Mouse (Mus musculus) small intestine, adult 2 months (tissue): ENCODE measurements around the gene Mb. TPM values are rescaled to one million over a fixed set of nuclear protein-coding genes. Genes with fewer than 3 reads are reported as not detected.
A peak's percentile ranks its signal among the peaks of the same experiment; 100 is the strongest.

Source experiments
- H3K27ac ChIP-seq: fragments of 200-500 bp; 2 replicates; pipeline ENCODE4 v1.5.1; 2012; ENCODE audit warnings: low read depth, low read length, control low read depth, inconsistent platforms; ENCODE audit not compliant: insufficient read depth
- H3K27me3 ChIP-seq: fragments of 200-500 bp; 2 replicates; pipeline ENCODE4 v1.6.1; 2012; ENCODE audit warnings: mild to moderate bottlenecking, moderate library complexity, low read length, inconsistent platforms; ENCODE audit not compliant: control insufficient read depth, insufficient read depth
- H3K36me3 ChIP-seq: fragments of 200-500 bp; 2 replicates; pipeline ENCODE4 v1.6.1; 2012; ENCODE audit warnings: mild to moderate bottlenecking, low read length, control low read depth, inconsistent platforms; ENCODE audit not compliant: control insufficient read depth, insufficient read depth
- H3K4me1 ChIP-seq: fragments of 200-500 bp; 2 replicates; pipeline ENCODE4 v1.6.1; 2012; ENCODE audit warnings: low read length, inconsistent platforms, mixed read lengths; ENCODE audit not compliant: control insufficient read depth, insufficient read depth, insufficient read length
- H3K4me3 ChIP-seq: fragments of 200-500 bp; 2 replicates; pipeline ENCODE4 v1.5.1; 2012; ENCODE audit warnings: low read depth, mild to moderate bottlenecking, control low read depth, inconsistent platforms, low read length, moderate library complexity
- CTCF ChIP-seq: fragments of 200-500 bp; IDR thresholded peaks from 2 replicates; pipeline ENCODE4 v1.5.1; 2012; ENCODE audit warnings: low read depth, mild to moderate bottlenecking, control low read depth, inconsistent platforms, low read length, moderate library complexity, mixed read lengths; ENCODE audit not compliant: insufficient replicate concordance, insufficient read length; ENCODE audit errors: extremely low read depth
- POLR2A ChIP-seq: fragments of 200-500 bp; IDR thresholded peaks from 2 replicates; pipeline ENCODE4 v1.6.1; 2012; ENCODE audit warnings: low read depth, mild to moderate bottlenecking, control low read depth, inconsistent platforms, low read length, moderate library complexity
- WGBS: fragments of 180-500 bp; shearing (Covaris S2); methylation state at CpG from one replicate; pipeline ENCODE4 v1.1.7; 2018; 5-methylcytosine and 5-hydroxymethylcytosine counted together
- polyA plus RNA-seq: library from polyadenylated mRNA; depleted of rRNA; stranded (reverse); fragments of >200 nt; gene quantifications from 2 replicates; pipeline ENCODE4 v1.2.3, GENCODE M21; 2012

The Mb gene
- polyA plus RNA-seq, 1 experiment = not detected

GRCm38 (mm10) chr15:77027117-77027516 lies 23.4 kb downstream of the Mb start:
- WGBS = 79% methylated on average over 3 of the region's 3 CpGs
- H3K27me3 ChIP-seq = no peaks in the 10 kb centered on the region
- H3K4me3 ChIP-seq = no peak overlapping the region
- H3K27ac ChIP-seq = no peak overlapping the region
- no peaks in the 10 kb centered on the region for H3K36me3 ChIP-seq
- no peak for TF ChIP-seq POLR2A
- TF ChIP-seq CTCF = no peak
- H3K4me1 ChIP-seq = no peaks in the 10 kb centered on the region

- Histone ChIP-seq H3K27ac (no peak overlapping the region), H3K4me3 (no peak overlapping the region), H3K36me3 (no peaks in the 10 kb centered on the region), H3K27me3 (no peaks in the 10 kb centered on the region), H3K4me1 (no peaks in the 10 kb centered on the region)
- 63% methylated on average over 5 of the region's 5 CpGs for WGBS
- TF ChIP-seq CTCF = no peak
- no peak for TF ChIP-seq POLR2A
Observed at GRCm38 (mm10) chr15:77025884-77026583, 24.4 kb downstream of the Mb start.

GRCm38 (mm10) chr15:77022401-77022957 lies 28.0 kb downstream of the Mb start:
- H3K36me3 ChIP-seq = no peaks in the 10 kb centered on the region
- 44% methylated on average over 5 of the region's 5 CpGs for WGBS
- TF ChIP-seq CTCF = no peak
- TF ChIP-seq POLR2A = no peak
- no peak overlapping the region for H3K4me3 ChIP-seq
- no peaks in the 10 kb centered on the region for H3K27me3 ChIP-seq
- no peak overlapping the region for H3K27ac ChIP-seq
- no peaks in the 10 kb centered on the region for H3K4me1 ChIP-seq

- WGBS = 91% methylated on average over 4 of the region's 4 CpGs
- Histone ChIP-seq H3K4me3 (no peak overlapping the region), H3K27ac (no peak overlapping the region), H3K27me3 (no peaks in the 10 kb centered on the region), H3K4me1 (no peaks in the 10 kb centered on the region), H3K36me3 (no peaks in the 10 kb centered on the region)
- TF ChIP-seq POLR2A (no peak), CTCF (no peak)
Observed at GRCm38 (mm10) chr15:77021851-77022250, 28.6 kb downstream of the Mb start.

GRCm38 (mm10) chr15:77021056-77021455 lies 29.4 kb downstream of the Mb start:
- WGBS = 90% methylated on average over 3 of the region's 3 CpGs
- no peaks in the 10 kb centered on the region for H3K4me1 ChIP-seq
- no peaks in the 10 kb centered on the region for H3K36me3 ChIP-seq
- no peaks in the 10 kb centered on the region for H3K27me3 ChIP-seq
- H3K27ac ChIP-seq = no peak overlapping the region
- no peak for TF ChIP-seq CTCF
- TF ChIP-seq POLR2A = no peak
- no peak overlapping the region for H3K4me3 ChIP-seq

- WGBS = 81% methylated on average over 4 of the region's 4 CpGs
- H3K27me3 ChIP-seq = no peaks in the 10 kb centered on the region
- no peaks in the 10 kb centered on the region for H3K36me3 ChIP-seq
- H3K4me1 ChIP-seq = no peaks in the 10 kb centered on the region
- no peak overlapping the region for H3K27ac ChIP-seq
- no peak for TF ChIP-seq POLR2A
- TF ChIP-seq CTCF = no peak
- H3K4me3 ChIP-seq = no peak overlapping the region
Observed at GRCm38 (mm10) chr15:77020136-77020535, 30.3 kb downstream of the Mb start.

- Histone ChIP-seq H3K27me3 (no peaks in the 10 kb centered on the region), H3K4me1 (no peaks in the 10 kb centered on the region), H3K4me3 (no peak overlapping the region), H3K27ac (no peak overlapping the region), H3K36me3 (no peaks in the 10 kb centered on the region)
- 64% methylated on average over 7 of the region's 7 CpGs for WGBS
- TF ChIP-seq CTCF = no peak
- no peak for TF ChIP-seq POLR2A
Observed at GRCm38 (mm10) chr15:77019533-77019932, 30.9 kb downstream of the Mb start.

- no peaks in the 10 kb centered on the region for H3K36me3 ChIP-seq
- no peak overlapping the region for H3K27ac ChIP-seq
- TF ChIP-seq POLR2A (no peak), CTCF (peak; percentile 35; the same call in 1 of the 2 replicates)
- no peak overlapping the region for H3K4me3 ChIP-seq
- no peaks in the 10 kb centered on the region for H3K4me1 ChIP-seq
- no peaks in the 10 kb centered on the region for H3K27me3 ChIP-seq
- WGBS = 52% methylated on average over 6 of the region's 6 CpGs
Observed at GRCm38 (mm10) chr15:77018740-77019340, 31.6 kb downstream of the Mb start.
